Mouse (Mus musculus) mesoderm, embryonic 11.5 days (tissue): ENCODE data around the gene A430078G23Rik.
"Not testable (repeated sequence)": the region's sequence is repeated elsewhere in the genome, so short reads cannot be mapped to it uniquely, and the experiment has no call there.

Experiments
- DNase-seq: peaks from one replicate; pipeline ENCODE4 v3.0.0-alpha.2; 2012; ENCODE audit warnings: low read depth, low spot score

A430078G23Rik gene

GRCm38 (mm10) chr8:3353189-3353810, at the start of gene A430078G23Rik:
Gene A430078G23Rik, plus strand, starts transcription at chr8:3353415.
- no peak for DNase-seq

- not testable (repeated sequence) for DNase-seq
Measured at GRCm38 (mm10) chr8:3308205-3308800, 44.9 kb upstream of the A430078G23Rik start.

- no peak for DNase-seq
Measured at GRCm38 (mm10) chr8:3309636-3310035, 43.6 kb upstream of the A430078G23Rik start.

- DNase-seq, result no peak
Measured at GRCm38 (mm10) chr8:3311482-3311881, 41.7 kb upstream of the A430078G23Rik start.

- DNase-seq, result not testable (repeated sequence)
Measured at GRCm38 (mm10) chr8:3313417-3313816, 39.8 kb upstream of the A430078G23Rik start.

GRCm38 (mm10) chr8:3313843-3314242, 39.4 kb upstream of the A430078G23Rik start:
- DNase-seq, result no peak

- DNase-seq, result no peak
Measured at GRCm38 (mm10) chr8:3314345-3314744, 38.9 kb upstream of the A430078G23Rik start.

- DNase-seq, result no peak
Measured at GRCm38 (mm10) chr8:3316585-3316984, 36.6 kb upstream of the A430078G23Rik start.

GRCm38 (mm10) chr8:3319267-3319666, 33.9 kb upstream of the A430078G23Rik start:
- not testable (repeated sequence) for DNase-seq

GRCm38 (mm10) chr8:3324253-3324652, 29.0 kb upstream of the A430078G23Rik start:
- no peak for DNase-seq

GRCm38 (mm10) chr8:3327056-3327455, 26.2 kb upstream of the A430078G23Rik start:
- no peak for DNase-seq

- no peak for DNase-seq
Measured at GRCm38 (mm10) chr8:3327538-3328245, 25.5 kb upstream of the A430078G23Rik start.

GRCm38 (mm10) chr8:3330662-3331061, 22.6 kb upstream of the A430078G23Rik start:
- peak; percentile 70 for DNase-seq

GRCm38 (mm10) chr8:3331692-3332091, 21.5 kb upstream of the A430078G23Rik start:
- DNase-seq, result no peak

GRCm38 (mm10) chr8:3335881-3336280, 17.3 kb upstream of the A430078G23Rik start:
- DNase-seq, result no peak

- peak; percentile 73 for DNase-seq
Measured at GRCm38 (mm10) chr8:3336658-3337524, 16.3 kb upstream of the A430078G23Rik start.

GRCm38 (mm10) chr8:3337525-3337824, 15.7 kb upstream of the A430078G23Rik start:
- DNase-seq, result not testable (repeated sequence)

- no peak for DNase-seq
Measured at GRCm38 (mm10) chr8:3337971-3338370, 15.2 kb upstream of the A430078G23Rik start.

- not testable (repeated sequence) for DNase-seq
Measured at GRCm38 (mm10) chr8:3340711-3341110, 12.5 kb upstream of the A430078G23Rik start.

GRCm38 (mm10) chr8:3345337-3345736, 7.9 kb upstream of the A430078G23Rik start:
- no peak for DNase-seq

GRCm38 (mm10) chr8:3346691-3347413, 6.4 kb upstream of the A430078G23Rik start:
- no peak for DNase-seq
